Mouse (Mus musculus) naive thymus-derived CD4-positive, alpha-beta T cell, adult 2 months (primary cell): ENCODE measurements around the gene Timmdc1.

ENCODE experiments used
- DNase-seq: peaks from one replicate; pipeline ENCODE4 v3.0.0-alpha.2; 2011; ENCODE audit warnings: low read depth

Timmdc1 gene

DNA sequence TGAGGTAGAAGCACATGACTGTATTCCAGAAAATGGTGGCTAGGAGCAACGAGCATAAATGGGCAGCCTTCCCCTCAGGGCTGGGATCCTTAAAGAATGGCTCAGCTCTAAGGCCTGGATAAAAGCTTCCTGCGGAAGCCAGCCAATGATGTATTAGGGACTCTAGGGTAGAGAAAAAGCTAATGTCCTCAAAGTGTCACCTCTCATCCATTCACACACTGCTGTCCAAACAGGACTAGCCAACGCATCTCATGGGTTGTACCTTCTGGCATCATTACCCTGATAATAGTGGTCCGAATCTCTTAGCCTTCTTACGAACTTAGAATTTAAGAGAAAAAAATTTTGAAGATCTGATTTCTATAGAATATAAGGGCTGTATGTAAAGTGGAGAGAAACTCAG lies 59.2 kb downstream of the Timmdc1 start:
- DNase-seq: no peak

DNA sequence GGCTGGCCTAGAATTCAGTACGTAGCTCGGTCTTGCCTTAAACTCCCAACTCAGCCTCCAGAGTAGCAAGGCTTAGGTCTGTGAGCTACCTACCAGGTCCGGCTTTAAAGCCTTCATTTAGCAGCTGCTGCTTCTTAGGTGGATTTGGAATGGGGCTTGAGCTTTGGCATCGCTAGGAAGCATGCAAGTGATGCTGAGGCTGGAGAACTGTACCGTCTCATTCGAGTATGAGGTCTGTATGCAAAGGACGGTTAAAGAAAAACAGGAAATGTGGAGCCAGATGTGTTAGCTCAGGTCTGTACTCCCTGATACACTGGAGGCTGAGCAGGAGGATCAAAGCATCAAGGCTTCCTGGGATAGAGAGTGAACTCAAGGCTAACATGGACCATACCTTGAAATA lies 60.3 kb downstream of the Timmdc1 start:
- DNase-seq: no peak

DNA sequence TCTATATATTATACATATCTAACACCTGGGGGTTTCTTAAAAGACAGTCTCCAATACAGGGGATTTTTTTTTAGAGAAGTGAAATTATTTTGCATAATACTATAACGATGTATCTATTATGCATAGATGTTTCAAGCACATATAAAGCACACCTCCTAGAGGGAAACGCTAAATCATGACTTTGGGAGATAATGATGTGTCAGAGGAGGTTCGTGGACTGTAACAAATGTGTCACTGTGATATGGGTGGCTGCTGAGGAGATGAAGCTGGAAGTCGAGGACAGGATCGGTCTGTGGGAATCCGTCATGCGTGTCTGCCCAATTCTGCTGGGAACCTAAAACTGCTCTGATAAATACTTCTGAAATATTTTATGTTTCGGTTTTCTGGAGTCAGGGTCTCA lies 60.7 kb downstream of the Timmdc1 start:
- no peak for DNase-seq

DNA sequence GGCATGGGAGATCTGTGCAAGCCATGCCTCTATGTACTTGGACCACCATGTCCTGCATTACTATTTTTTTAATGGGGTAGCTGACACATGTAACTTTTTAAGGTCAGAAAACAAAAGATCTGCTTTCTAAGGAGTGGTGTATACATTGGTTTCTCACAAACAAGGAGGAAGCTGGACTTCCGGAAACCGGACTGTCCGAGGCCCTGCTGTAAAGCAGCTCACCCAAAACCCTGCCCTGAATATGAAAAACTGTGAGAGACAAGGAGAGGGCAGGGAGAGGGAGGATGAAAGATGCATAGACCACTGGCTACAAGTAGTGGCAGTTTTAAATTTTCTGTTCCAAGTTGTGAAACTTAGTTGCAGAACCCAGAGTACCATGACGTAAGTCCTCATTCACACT lies 62.5 kb downstream of the Timmdc1 start:
- no peak for DNase-seq

DNA sequence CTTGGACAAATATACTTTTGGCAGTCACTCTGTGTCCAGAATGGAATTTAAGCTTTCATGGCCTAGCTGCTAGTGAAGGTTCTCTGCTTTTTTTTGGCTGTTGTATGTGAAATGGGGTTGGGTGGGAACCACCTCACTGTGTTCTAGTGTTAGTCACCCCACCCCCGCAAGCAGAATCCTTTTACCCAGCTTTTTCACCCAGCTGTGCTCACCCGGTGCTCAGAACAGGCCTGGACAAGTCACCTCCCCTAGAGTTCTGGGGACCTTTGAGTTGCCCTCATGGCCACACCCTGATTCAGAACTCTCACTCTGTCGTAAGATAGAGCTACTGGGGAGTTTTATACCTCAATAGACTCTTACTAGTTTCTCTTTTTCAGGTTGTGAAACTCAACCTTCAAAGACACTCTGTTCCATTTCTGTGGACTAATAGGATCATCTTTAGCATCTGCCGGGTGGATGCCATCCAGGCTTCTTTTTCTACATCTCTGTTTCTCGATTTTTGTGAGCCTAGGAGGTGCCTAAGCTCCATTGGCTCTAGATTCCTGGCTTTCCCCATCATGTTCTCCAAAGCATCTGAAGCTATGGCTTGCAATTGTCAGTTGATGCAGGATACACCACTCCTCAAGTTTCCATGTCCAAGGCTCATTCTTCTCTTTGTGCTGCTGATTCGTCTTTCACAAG lies 63.7 kb downstream of the Timmdc1 start:
- no peak for DNase-seq

DNA sequence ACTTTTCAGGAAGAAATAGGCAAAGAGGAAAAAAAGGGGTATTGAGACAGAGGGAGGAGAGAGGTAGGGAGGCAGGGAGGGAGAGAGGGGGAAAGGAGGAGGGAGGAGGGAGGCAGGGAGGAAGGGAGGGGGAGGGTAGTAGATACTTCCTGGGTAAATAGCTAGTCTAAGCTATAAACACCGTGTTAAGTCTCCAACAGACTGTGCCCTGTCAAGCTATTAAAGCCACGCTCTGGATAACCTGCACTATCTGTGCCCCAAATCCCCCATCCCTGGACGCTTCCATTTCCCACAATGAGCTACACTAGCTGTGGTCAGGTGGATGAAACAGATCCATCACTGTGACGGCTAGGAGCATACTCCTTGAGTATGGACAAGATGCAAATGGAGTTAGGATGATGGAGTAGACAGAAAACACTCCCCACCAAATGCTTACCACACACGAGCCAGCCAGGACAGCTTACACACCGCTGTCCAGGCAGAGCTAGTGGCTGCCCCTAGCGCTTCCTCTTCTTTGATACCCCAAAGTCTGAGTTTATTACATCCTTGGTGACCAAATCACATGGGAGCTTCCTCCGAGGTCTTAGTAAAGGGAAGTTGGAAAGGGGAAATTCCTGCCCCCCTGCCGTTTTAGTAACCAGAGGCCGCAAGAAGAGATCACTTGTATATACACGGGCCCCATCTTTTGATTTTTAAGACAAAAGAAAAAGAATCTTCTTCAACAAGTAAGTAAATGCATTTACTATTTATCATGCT lies 65.5 kb downstream of the Timmdc1 start:
- peak; percentile 13 for DNase-seq

DNA sequence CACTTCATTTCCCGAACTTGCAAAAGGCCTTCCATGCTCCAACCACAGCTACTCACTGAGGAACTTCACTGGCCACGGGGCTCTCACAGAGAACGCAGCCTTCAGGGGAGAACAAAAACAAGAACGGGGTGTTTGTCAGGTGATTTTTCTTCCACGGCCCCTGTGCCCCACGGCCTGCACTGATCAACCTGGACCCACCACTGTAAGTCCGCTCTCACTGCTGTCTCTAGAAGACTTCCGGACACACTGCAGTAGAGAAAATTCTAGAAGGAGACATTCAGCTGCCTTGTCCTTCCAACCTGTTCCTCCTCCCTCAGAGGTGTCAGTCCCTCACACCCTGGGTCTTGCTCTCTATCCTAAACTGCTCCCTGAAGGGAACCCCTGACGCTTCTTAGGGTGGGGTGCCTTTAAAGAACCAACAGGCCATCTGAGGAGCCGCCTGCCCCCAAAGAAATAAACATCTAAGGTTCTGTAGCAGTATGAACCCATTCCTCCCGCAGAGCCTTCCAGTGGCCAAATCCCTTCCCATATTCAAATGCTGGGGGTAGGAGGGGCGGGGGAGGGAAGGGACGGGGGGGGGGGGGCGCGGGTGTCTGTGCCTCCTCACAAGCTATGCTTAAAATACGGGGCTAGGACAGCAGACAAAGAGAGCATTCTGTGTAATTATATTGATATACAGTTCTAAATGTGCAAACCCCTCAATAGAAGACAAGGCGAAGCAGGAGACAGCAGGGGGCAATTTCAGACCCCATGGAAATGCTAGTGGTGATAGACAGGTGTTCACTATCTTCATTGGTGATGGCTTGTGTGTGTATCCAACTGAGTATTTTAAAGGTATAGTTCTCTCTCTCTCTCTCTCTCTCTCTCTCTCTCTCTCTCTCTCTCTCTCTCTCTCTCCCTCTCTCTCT lies 66.7 kb downstream of the Timmdc1 start, which contains the start of gene Cd80:
Cd80 (plus strand) TSS at position 51 of the 908 bp plus-strand sequence.
- no peak for DNase-seq

DNA sequence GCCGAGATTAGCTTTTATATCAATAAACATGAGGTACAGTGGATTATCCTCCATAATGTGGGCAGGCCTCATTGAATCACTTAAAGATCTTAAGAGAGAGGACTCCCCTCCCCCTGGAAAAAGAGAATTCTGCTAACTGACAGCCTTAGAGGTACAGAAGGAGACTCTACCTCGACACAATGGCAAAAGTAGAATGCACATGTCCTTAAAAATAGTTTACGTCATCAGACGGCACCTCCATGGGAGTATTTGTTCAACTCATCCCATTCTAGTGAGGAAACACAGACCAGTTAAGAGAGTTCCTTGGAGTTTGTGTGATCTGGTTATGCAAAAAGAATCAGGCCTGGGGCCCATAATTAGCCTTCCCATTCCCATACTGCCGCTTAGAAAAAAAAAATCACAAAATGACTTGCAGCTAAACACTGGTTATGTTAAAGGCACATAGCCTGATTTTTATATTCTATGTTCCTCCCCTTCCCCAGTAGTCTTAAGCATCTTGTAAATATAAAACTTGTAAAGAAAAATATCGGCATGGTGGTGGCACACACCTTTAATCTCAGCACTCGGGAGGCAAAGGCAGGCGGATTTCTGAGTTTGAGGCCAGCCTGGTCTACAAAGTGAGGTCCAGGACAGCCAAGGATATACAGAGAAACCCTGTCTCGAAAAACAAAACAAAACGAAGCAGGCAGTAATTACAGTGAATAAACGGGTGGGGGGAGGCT lies 67.8 kb downstream of the Timmdc1 start:
- DNase-seq: no peak

DNA sequence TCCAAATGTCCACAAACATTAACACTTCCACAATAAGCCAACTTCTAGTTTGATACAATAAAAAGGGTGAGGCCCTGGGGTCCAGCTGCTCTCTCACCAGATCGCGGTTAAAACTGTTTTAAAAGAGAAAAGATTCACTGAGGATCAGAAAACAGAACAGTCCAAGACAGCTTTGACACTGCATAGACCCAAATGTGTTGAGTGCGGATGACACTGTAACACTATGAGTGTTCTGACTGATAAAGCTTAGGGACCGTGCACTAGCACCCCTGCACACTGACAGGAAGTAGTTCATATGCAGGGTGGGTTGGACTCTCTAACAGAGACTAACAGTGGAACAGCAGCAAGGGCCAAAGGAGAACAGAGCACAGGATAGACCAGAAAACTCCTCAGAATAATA lies 68.5 kb downstream of the Timmdc1 start:
- no peak for DNase-seq

DNA sequence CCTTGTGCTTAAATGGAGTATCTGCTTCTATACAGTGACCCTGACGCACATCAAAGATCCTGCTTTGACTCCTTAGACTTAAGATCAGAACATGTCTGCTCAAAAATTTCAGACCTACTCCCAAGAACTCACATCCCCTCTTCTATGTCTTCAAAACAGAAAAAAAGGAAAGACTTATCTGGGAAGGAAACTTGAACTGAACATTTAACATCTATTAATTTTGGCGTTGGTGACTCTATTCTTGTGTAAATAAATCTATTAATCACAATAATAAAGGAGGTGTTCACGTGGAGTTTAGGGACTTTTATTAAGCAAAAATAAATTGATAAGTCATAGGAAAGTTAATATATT lies 69.3 kb downstream of the Timmdc1 start:
- DNase-seq: no peak

DNA sequence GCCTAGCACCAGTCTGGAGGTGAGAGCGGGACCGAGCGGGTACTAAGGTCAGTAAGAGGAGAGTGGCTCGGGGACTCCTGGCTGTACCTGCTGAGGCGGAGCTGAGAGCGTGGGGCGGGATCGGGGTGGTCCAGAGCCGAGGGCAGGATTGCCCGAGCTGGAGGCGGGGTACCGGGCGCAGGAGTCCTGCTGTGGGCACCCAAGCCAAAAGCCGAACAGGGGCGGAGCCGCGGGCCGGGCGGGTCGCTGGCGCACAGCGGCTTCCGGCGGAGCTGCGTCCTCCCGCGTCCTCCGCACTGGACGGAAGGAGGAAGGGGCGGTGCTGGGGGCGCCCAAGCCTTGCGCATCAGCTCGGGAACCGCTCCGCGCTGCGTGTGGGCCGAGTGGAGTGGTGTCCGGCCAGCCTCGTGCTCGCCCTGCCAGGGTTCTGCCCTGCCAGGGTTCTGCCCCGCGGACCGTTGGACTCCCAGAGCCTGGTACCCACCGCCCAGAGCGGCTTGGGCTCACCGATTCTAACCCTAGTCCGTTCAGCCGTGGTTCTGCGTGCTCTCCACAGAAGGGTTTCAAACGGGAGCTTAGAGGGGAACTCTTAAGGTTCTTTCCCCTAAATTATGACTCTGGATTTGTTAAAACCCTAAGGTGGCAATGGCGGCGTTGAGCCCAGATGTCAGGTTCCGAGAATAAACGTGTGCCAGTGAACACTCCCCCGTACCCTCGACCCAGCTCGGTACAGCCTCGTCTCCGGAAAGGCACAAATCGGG lies 69.8 kb downstream of the Timmdc1 start, which contains the start of gene Adprh:
Adprh (minus strand) TSS at position 262 of the 761 bp plus-strand sequence.
- DNase-seq: peak; percentile 75

DNA sequence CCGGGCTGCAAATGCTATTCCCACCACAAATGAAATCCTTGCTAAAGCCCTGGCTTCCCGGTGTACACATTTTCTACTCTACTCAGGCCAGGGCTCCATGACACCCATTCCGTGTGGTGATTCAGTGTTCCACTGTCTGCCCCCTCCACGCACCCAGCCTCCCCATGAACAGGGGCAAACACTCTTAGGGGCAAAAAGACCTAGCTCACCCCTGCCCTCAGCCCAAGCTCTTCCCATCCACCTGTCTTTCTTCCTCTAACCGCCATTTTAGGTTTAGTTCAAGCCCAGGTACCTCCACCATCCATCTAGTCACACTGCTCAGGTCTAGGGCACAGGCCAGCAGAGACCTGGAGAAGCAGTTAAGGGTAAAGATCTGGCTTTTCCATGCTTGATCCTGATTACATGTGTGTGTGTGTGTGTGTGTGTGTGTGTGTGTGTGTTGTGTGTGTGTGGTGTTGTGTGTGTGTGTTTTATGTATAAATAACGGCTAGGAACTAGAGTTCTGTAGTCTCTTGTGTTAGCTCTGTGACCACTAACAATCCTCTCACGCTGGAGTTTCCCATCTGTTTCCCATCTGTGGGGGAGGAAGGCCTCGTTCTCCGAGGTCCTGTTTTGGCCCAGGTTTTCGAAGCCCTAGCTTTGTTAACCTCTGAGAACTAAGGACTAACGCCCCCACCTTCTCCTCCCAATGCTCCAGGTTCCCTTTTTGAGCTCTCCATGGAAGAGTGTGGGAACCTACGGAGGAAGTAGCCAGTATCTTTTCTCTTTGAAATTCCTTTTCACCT lies 70.8 kb downstream of the Timmdc1 start:
- DNase-seq: peak; percentile 15

DNA sequence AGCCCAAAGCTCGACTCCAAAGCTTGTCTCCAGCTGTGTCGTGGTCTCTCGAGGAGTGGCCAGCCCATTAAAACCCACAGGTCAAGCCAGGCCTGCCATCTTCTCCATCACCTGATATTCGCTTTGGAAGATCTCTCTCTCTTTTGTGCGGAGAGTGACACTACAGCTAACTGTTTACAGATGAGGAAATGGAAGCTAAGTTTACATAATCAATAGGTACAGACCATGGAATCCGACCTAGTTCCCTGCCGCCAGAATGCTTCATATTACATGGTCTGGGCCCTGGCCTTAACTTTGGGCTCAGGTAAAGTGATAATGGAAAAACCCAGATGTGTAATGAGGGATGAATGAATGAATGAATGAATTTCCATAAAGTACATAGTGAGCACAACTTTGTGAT lies 71.8 kb downstream of the Timmdc1 start:
- DNase-seq: no peak

DNA sequence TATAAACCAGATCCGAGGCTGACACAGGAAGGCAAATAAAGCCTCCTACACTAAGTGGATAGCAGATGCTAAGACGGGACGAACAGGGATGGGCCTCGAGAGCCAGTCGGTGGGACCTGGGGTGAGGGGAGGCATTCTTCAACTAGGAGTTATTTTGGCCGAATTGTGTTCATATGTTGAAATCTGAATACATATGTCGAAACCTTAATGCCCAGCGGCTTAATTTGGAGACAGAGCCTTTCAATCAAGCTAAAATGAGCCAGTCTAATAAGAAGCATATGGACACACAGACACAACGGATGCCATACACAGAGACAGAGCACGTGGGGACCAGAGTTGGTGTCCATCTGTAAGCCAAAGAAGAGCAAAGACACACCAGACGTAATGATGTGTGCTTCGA lies 74.0 kb downstream of the Timmdc1 start:
- no peak for DNase-seq
